Mouse (Mus musculus): Measurements from ENCODE around the gene Taldo1. TPM values are rescaled to one million over a fixed set of nuclear protein-coding genes. Genes with fewer than 3 reads are reported as not detected.

Gene Taldo1
- polyA plus RNA-seq, 1 experiment, result not detected

GRCm38 (mm10) chr7:141361510-141361909 lies 30.5 kb upstream of the Taldo1 start:
- H3K27ac ChIP-seq (ENCODE audit: insufficient read depth, low read depth, low read length), result no peak overlapping the region
- 0 out of 2 replicates have a peak, but pooled peaks cover 3% of the 10 kb centered on the region for H3K4me1 ChIP-seq (ENCODE audit: control insufficient read depth, insufficient read depth, low read length)
- TF ChIP-seq POLR2A (IDR thresholded peaks at IDR 0.05; ENCODE audit: insufficient read depth, low read depth, low read length) (no peak), CTCF (IDR thresholded peaks at IDR 0.05; ENCODE audit: insufficient read depth, low read depth, low read length) (no peak)
- H3K4me3 ChIP-seq (ENCODE audit: insufficient read depth, low read depth, low read length), result no peak overlapping the region
- WGBS, result 23% methylated on average over 24 of the region's 24 CpGs

GRCm38 (mm10) chr7:141363106-141363751 lies 28.8 kb upstream of the Taldo1 start:
- Histone ChIP-seq H3K27ac (ENCODE audit: insufficient read depth, low read depth, low read length) (no peak overlapping the region), H3K4me3 (ENCODE audit: insufficient read depth, low read depth, low read length) (no peak overlapping the region), H3K4me1 (ENCODE audit: control insufficient read depth, insufficient read depth, low read length) (0 out of 2 replicates have a peak, but pooled peaks cover 3% of the 10 kb centered on the region)
- WGBS, result 64% methylated on average over 4 of the region's 4 CpGs
- TF ChIP-seq POLR2A (IDR thresholded peaks at IDR 0.05; ENCODE audit: insufficient read depth, low read depth, low read length), result no peak
- TF ChIP-seq CTCF (IDR thresholded peaks at IDR 0.05; ENCODE audit: insufficient read depth, low read depth, low read length), result no peak

- Histone ChIP-seq H3K27ac (ENCODE audit: insufficient read depth, low read depth, low read length) (no peak overlapping the region), H3K4me3 (ENCODE audit: insufficient read depth, low read depth, low read length) (no peak overlapping the region), H3K4me1 (ENCODE audit: control insufficient read depth, insufficient read depth, low read length) (0 out of 2 replicates have a peak, but pooled peaks cover 3% of the 10 kb centered on the region)
- no peak for TF ChIP-seq CTCF (IDR thresholded peaks at IDR 0.05; ENCODE audit: insufficient read depth, low read depth, low read length)
- TF ChIP-seq POLR2A (IDR thresholded peaks at IDR 0.05; ENCODE audit: insufficient read depth, low read depth, low read length), result no peak
- 59% methylated on average over 2 of the region's 2 CpGs for WGBS
Measured at GRCm38 (mm10) chr7:141363752-141364125, 28.3 kb upstream of the Taldo1 start.

- Histone ChIP-seq H3K4me1 (ENCODE audit: control insufficient read depth, insufficient read depth, low read length) (0 out of 2 replicates have a peak, but pooled peaks cover 3% of the 10 kb centered on the region), H3K4me3 (ENCODE audit: insufficient read depth, low read depth, low read length) (no peak overlapping the region), H3K27ac (ENCODE audit: insufficient read depth, low read depth, low read length) (no peak overlapping the region)
- TF ChIP-seq POLR2A (IDR thresholded peaks at IDR 0.05; ENCODE audit: insufficient read depth, low read depth, low read length), result no peak
- TF ChIP-seq CTCF (IDR thresholded peaks at IDR 0.05; ENCODE audit: insufficient read depth, low read depth, low read length), result no peak
- 78% methylated on average over 5 of the region's 5 CpGs for WGBS
Measured at GRCm38 (mm10) chr7:141364349-141365048, 27.5 kb upstream of the Taldo1 start.

- Histone ChIP-seq H3K4me3 (ENCODE audit: insufficient read depth, low read depth, low read length) (no peak overlapping the region), H3K4me1 (ENCODE audit: control insufficient read depth, insufficient read depth, low read length) (0 out of 2 replicates have a peak, but pooled peaks cover 3% of the 10 kb centered on the region), H3K27ac (ENCODE audit: insufficient read depth, low read depth, low read length) (no peak overlapping the region)
- 54% methylated on average over 3 of the region's 3 CpGs for WGBS
- TF ChIP-seq CTCF (IDR thresholded peaks at IDR 0.05; ENCODE audit: insufficient read depth, low read depth, low read length) (no peak), POLR2A (IDR thresholded peaks at IDR 0.05; ENCODE audit: insufficient read depth, low read depth, low read length) (no peak)
Measured at GRCm38 (mm10) chr7:141365049-141365445, 27.0 kb upstream of the Taldo1 start.

- WGBS, result 87% methylated on average over 4 of the region's 4 CpGs
- Histone ChIP-seq H3K27ac (ENCODE audit: insufficient read depth, low read depth, low read length) (no peak overlapping the region), H3K4me3 (ENCODE audit: insufficient read depth, low read depth, low read length) (no peak overlapping the region), H3K4me1 (ENCODE audit: control insufficient read depth, insufficient read depth, low read length) (no peaks in the 10 kb centered on the region)
- TF ChIP-seq CTCF (IDR thresholded peaks at IDR 0.05; ENCODE audit: insufficient read depth, low read depth, low read length) (no peak), POLR2A (IDR thresholded peaks at IDR 0.05; ENCODE audit: insufficient read depth, low read depth, low read length) (no peak)
Measured at GRCm38 (mm10) chr7:141367358-141367757, 24.6 kb upstream of the Taldo1 start.

GRCm38 (mm10) chr7:141369918-141370317 lies 22.1 kb upstream of the Taldo1 start:
- no peak for TF ChIP-seq CTCF (IDR thresholded peaks at IDR 0.05; ENCODE audit: insufficient read depth, low read depth, low read length)
- TF ChIP-seq POLR2A (IDR thresholded peaks at IDR 0.05; ENCODE audit: insufficient read depth, low read depth, low read length), result no peak
- H3K4me1 ChIP-seq (ENCODE audit: control insufficient read depth, insufficient read depth, low read length), result peaks cover 2% of the 10 kb centered on the region; the same call in 1 of the 2 replicates

GRCm38 (mm10) chr7:141371942-141372595 lies 19.9 kb upstream of the Taldo1 start:
- peak overlapping the region; percentile 53; the same call in 1 of the 2 replicates for H3K27ac ChIP-seq (ENCODE audit: insufficient read depth, low read depth, low read length)
- peaks cover 2% of the 10 kb centered on the region; the same call in 1 of the 2 replicates for H3K4me1 ChIP-seq (ENCODE audit: control insufficient read depth, insufficient read depth, low read length)
- WGBS, result 57% methylated on average over 6 of the region's 6 CpGs
- no peak overlapping the region for H3K4me3 ChIP-seq (ENCODE audit: insufficient read depth, low read depth, low read length)
- TF ChIP-seq CTCF (IDR thresholded peaks at IDR 0.05; ENCODE audit: insufficient read depth, low read depth, low read length) (no peak), POLR2A (IDR thresholded peaks at IDR 0.05; ENCODE audit: insufficient read depth, low read depth, low read length) (no peak)

More at GRCm38 (mm10) chr7:141369918-141370317, 22.1 kb upstream of the Taldo1 start:
- 75% methylated on average over 5 of the region's 5 CpGs for WGBS
- no peak overlapping the region for H3K4me3 ChIP-seq (ENCODE audit: insufficient read depth, low read depth, low read length)
- no peak overlapping the region for H3K27ac ChIP-seq (ENCODE audit: insufficient read depth, low read depth, low read length)
